Mouse (Mus musculus) spleen, adult 2 months (tissue): ENCODE data around the gene Syde2.

Experiments
- CTCF ChIP-seq: fragments of 200-500 bp; IDR thresholded peaks from 2 replicates; pipeline ENCODE4 v1.5.1; 2011; ENCODE audit warnings: mild to moderate bottlenecking, inconsistent platforms; ENCODE audit not compliant: insufficient read depth, insufficient read length, insufficient replicate concordance; ENCODE audit errors: extremely low read depth
- POLR2A ChIP-seq: fragments of 200-500 bp; IDR thresholded peaks from 2 replicates; pipeline ENCODE4 v1.6.1; 2011; ENCODE audit warnings: low read depth, low read length, inconsistent platforms

- TF ChIP-seq CTCF (no peak), POLR2A (no peak)
Measured at GRCm38 (mm10) chr3:145971501-145971900, 16.2 kb upstream of the Syde2 start.
